Mouse (Mus musculus): ENCODE results near the gene Pcsk5. TPM values are rescaled to one million over a fixed set of nuclear protein-coding genes. Genes with fewer than 3 reads are reported as not detected.

The Pcsk5 gene
- total RNA-seq, 2 experiments from 2014 or later: not detected

- no peak for ATAC-seq (ENCODE audit: poor library complexity, severe bottlenecking)
Measured at GRCm38 (mm10) chr19:17591335-17591734, 246.1 kb downstream of the Pcsk5 start.

DNA sequence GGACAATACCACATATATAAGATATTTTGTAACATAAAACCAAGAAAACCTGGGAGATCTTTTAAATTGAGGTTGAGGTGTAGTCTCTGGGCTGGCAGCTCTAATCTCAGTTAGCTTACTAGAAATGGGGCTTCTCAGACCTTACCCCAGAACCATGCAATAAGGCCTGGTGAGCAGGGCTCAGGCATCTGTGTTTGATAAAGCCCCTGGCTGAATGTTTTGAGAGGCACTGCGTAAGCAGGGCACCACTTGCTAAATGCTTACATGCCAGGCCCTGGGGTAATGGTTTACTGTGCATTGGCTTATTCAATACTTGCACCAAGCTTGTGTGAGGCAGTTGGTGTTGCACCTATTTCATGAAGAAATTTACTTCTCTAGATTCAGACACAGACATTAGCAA lies 247.1 kb downstream of the Pcsk5 start:
- ATAC-seq (ENCODE audit: poor library complexity, severe bottlenecking): no peak

- ATAC-seq (ENCODE audit: poor library complexity, severe bottlenecking): no peak
Measured at GRCm38 (mm10) chr19:17577412-17577811, 260.0 kb downstream of the Pcsk5 start.

- ATAC-seq (ENCODE audit: poor library complexity, severe bottlenecking): no peak
Measured at GRCm38 (mm10) chr19:17574564-17574963, 262.9 kb downstream of the Pcsk5 start.

- no peak for ATAC-seq (ENCODE audit: poor library complexity, severe bottlenecking)
Measured at GRCm38 (mm10) chr19:17572315-17572714, 265.1 kb downstream of the Pcsk5 start.

- no peak for ATAC-seq (ENCODE audit: poor library complexity, severe bottlenecking)
Measured at GRCm38 (mm10) chr19:17570936-17571335, 266.5 kb downstream of the Pcsk5 start.

- ATAC-seq (ENCODE audit: poor library complexity, severe bottlenecking): no peak
Measured at GRCm38 (mm10) chr19:17567264-17567663, 270.2 kb downstream of the Pcsk5 start.

DNA sequence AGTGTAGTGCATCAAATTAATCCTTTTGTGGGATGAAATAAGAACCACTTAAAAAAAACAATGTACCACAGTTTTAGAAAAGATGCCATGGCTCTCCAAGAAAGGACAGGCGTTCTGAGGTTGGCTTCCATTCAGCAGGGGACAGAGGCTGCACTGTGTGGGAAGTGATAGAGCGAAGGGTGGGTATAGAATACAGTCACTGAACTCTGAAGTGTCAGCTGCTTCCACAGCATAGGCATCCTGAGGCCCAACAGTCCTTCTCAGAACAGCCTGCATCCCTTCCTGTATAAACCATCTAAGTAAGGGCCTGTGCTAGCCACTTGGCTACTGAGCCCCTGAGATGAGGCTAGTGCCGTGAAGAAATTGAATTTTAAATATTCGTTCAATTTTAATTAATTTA lies 271.3 kb downstream of the Pcsk5 start:
- no peak for ATAC-seq (ENCODE audit: poor library complexity, severe bottlenecking)

DNA sequence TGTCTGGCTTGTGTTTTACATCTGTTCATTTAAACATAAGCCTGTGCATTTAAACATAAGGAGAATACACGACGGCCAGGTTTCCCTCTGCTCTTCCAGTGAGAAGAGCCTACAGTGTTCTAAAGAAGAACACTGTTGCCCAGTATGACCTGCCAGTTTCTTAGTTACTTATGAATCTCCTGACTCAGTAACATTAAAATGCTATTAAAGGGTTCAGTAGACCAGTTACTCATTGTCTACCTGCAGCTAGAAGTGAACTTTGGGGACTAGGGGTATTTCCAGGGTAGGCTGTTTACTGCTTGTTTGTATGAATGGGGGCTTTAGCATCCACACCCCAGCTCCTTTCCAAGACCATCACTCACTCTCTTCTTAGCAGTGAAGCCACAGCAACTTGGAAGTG lies 278.7 kb downstream of the Pcsk5 start:
- no peak for ATAC-seq (ENCODE audit: poor library complexity, severe bottlenecking)

GRCm38 (mm10) chr19:17555159-17555558 lies 282.3 kb downstream of the Pcsk5 start:
- ATAC-seq (ENCODE audit: poor library complexity, severe bottlenecking): no peak

DNA sequence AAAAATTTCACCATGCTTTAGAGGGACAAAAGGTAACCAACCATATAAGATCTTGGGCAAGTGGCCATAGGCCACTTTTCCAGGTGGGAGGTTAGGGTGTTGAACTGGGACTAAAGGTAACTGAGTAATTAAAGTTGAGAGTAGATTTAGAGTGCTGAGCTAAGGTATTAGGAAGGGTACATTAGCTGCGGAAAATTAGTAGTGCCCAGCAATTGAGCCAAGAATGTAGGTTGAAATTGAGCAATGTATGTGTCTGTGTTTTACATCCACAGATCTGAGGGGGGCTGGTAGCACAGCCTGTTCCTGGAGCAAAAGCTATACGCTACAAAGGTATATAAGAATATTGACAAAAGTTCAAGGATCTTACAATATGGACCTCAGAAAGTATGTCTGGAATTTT lies 282.9 kb downstream of the Pcsk5 start:
- no peak for ATAC-seq (ENCODE audit: poor library complexity, severe bottlenecking)

DNA sequence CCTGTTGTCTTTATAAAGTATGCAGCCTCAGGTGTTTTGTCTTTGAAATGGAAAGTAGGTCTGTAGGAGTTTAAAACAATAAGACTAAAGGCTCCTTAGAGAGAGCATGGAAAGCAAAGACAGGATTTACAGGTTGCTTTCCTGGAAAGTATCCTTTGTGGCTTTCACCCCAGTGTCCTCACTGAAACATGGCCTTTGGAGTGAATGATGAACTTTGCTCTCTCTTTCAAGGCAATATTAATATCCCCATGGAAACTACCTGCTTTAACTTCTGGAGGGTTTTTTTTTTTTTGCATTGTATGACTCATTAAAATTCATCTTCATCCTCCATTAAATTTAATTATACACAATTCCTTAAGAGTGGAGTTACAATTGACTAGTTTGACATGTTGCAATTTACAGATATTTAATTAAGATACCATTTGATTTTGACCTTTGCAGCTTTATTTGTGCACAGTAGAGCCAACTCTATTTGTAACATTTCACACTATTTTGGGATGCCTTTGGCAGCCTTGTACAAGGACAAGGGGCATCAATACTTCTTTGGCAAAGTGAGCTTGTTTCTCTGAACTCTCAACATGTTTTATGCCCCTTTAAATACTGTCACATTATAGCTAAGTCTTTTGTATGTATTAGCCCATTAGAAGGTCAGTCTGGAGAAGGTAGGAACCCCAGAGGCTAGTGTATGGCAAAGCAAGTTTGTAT lies 283.9 kb downstream of the Pcsk5 start:
- ATAC-seq (ENCODE audit: poor library complexity, severe bottlenecking): no peak

DNA sequence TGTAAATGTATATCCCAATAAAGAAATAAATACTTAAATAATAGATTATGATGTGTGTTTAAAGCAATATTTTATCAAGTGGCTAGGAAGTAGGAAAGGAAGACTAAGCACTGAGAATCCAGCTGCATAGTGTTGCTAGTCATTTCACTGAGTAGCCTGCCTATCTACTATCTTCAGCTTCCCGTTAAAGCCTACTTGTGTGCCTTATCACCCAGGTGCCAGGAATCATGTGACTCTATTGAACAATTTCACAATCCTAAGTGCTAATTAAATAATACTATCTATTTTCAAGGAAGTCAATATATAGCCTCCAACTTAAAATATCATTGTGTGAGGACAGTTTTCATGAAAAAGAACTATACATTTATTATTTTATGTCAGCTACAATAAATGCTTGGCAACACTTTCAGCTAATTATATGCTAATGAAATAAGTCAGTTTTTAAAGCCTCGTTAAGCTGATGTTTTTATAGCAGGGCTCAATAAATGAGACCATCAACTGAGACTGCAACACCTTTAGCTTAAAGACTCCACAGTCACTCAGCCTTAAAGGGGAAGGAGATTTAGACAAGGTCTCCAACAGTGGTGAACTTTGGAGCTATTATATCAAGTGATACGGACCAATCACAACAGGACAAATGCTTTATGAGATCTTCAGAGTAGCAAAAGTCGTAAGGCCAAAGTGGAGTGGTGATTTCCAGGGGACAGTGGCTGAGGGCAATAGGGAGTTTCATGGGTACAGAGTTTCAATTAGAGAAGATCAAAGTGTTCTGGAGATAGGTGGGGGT lies 308.5 kb downstream of the Pcsk5 start:
- no peak for ATAC-seq (ENCODE audit: poor library complexity, severe bottlenecking)

DNA sequence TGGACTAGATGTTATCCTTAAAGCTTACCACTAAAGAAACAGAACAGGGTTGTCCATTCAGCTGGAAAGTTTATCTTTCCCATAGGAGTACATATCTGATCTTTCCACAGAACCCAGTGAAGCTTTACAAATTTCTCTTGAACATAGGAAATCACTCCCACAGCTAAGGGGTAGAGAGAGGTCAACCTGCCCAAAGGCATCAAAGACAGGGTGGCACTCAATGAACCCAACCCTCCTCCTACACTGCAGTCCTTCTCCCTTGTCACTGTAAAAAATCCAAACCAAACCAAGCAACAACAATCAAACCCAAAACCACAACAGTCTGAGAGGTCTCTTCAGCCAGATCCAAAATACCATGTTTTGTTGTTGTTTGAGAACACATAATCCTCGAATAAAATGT lies 311.9 kb downstream of the Pcsk5 start:
- no peak for ATAC-seq (ENCODE audit: poor library complexity, severe bottlenecking)

- ATAC-seq (ENCODE audit: poor library complexity, severe bottlenecking): no peak
Measured at GRCm38 (mm10) chr19:17514456-17514855, 323.0 kb downstream of the Pcsk5 start.

- ATAC-seq (ENCODE audit: poor library complexity, severe bottlenecking): no peak
Measured at GRCm38 (mm10) chr19:17511283-17511682, 326.1 kb downstream of the Pcsk5 start.

- no peak for ATAC-seq (ENCODE audit: poor library complexity, severe bottlenecking)
Measured at GRCm38 (mm10) chr19:17504212-17504611, 333.2 kb downstream of the Pcsk5 start.

DNA sequence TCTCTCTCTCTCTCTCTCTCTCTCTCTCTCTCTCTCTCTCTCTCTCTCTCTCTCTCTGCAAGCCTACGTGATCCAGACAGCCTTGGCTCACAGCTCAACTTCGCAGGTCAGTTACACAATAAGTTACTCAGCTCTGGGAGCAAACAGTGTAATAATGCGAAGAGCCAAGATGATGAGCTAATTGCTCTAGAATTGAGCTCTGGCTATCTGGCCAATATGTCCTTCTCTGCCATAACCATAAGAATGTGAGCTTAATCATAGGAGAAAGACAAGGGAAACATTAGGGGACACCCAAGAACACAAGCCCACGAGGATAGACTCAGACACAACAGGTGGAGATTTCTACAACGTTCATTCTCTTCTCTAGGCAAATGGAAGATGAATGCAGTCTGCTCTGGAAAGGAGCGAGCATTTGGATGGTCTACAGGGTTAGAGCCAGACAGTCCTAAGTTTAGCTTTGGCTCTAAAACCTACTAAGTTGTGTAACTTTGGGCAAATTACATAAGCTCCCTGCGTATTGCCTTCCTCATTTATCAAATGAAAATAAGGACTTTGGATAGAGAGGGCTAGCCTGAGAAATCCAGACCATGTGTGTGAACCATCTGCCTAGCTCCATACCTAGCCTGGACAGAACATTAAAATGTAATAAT lies 338.7 kb downstream of the Pcsk5 start:
- no peak for ATAC-seq (ENCODE audit: poor library complexity, severe bottlenecking)

DNA sequence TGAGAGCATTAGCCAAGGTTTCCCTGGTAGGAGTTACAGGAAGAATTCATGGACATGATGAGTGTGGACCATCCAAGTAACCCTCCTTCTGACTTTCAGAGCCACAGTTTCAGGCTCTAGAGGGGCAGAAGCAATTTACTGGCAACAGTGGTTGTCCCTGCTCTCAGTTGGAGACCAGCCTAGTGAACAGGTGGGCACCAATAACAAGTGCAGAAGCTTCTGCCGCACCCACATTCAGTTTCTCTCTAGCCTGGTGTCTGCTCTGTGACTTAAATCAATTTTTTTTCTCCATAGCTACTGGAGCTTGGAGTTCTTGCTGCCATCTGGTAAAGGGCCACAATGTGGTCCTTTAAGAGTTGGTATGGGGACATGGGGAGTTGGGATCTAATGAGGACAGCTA lies 341.3 kb downstream of the Pcsk5 start:
- no peak for ATAC-seq (ENCODE audit: poor library complexity, severe bottlenecking)

- no peak for ATAC-seq (ENCODE audit: poor library complexity, severe bottlenecking)
Measured at GRCm38 (mm10) chr19:17491822-17492544, 345.4 kb downstream of the Pcsk5 start.

DNA sequence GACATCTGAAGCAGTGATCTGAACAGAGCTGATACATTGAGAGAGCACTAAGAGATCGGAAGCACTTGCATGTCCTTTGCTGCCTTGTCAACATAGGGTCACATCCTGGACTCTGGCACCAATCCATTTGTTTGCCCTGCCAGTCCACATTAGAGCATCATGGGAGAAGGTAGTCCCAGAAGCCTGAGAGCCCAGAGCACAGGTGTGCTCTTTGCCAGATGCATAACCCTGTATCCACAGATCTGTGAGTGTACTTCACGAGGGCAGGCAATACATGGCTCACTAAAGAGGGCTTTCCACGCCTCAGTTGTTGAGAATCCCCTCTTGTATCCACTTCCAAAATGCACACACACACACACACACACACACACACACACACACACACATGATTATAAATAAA lies 346.1 kb downstream of the Pcsk5 start:
- ATAC-seq (ENCODE audit: poor library complexity, severe bottlenecking): no peak

- ATAC-seq (ENCODE audit: poor library complexity, severe bottlenecking): no peak
Measured at GRCm38 (mm10) chr19:17489866-17490141, 347.6 kb downstream of the Pcsk5 start.

Data from megakaryocyte, adult 5-6 weeks (primary cell).